Mouse (Mus musculus) embryonic fibroblast, embryonic 13.5 days (primary cell): Measurements from ENCODE around the gene Lima1.

ENCODE experiments used
- CTCF ChIP-seq: IDR thresholded peaks from 2 replicates; pipeline ENCODE4 v1.5.1; 2011; ENCODE audit warnings: mild to moderate bottlenecking, control low read depth, low read length, moderate library complexity, borderline replicate concordance; ENCODE audit not compliant: insufficient read depth
- POLR2A ChIP-seq: IDR thresholded peaks from 2 replicates; pipeline ENCODE4 v1.6.1; 2011; ENCODE audit warnings: low read depth, mild to moderate bottlenecking, control low read depth, low read length, moderate library complexity

GRCm38 (mm10) chr15:99896621-99897020, 21.4 kb upstream of the Lima1 start:
- TF ChIP-seq CTCF (no peak), POLR2A (no peak)
